Mouse (Mus musculus) intestine, postnatal 0 days (tissue): ENCODE data around the gene Col1a2. TPM values are rescaled to one million over a fixed set of nuclear protein-coding genes. Genes with fewer than 3 reads are reported as not detected.

Experiments used
- ATAC-seq: fragments of 200-750 bp; cut with Nextera tagmentation; 2 replicates; pipeline ENCODE4 v1.8.0; 2017; ENCODE audit warnings: mild to moderate bottlenecking, moderate TSS enrichment, moderate library complexity
- H3K27ac ChIP-seq: fragments of 300-500 bp; sonication (generic); 2 replicates; pipeline ENCODE4 v1.5.1; 2014; ENCODE audit warnings: mild to moderate bottlenecking, low read depth, low read length, moderate library complexity
- H3K27me3 ChIP-seq: fragments of 300-500 bp; sonication (generic); replicated peaks from 2 replicates; pipeline ENCODE4 v1.6.1; 2014; ENCODE audit warnings: low read length, mixed read lengths; ENCODE audit not compliant: control insufficient read depth, insufficient read depth
- H3K36me3 ChIP-seq: fragments of 300-500 bp; sonication (generic); 2 replicates; pipeline ENCODE4 v1.6.1; 2014; ENCODE audit warnings: mild to moderate bottlenecking, moderate library complexity; ENCODE audit not compliant: control insufficient read depth, insufficient read depth
- H3K4me1 ChIP-seq: fragments of 300-500 bp; sonication (generic); replicated peaks from 2 replicates; pipeline ENCODE4 v1.6.1; 2014; ENCODE audit warnings: antibody characterized with exemption, low read length, mixed read lengths; ENCODE audit not compliant: control insufficient read depth, insufficient read depth
- H3K4me2 ChIP-seq: fragments of 300-500 bp; sonication (generic); replicated peaks from 2 replicates; pipeline ENCODE4 v1.6.1; 2014; ENCODE audit warnings: low read depth, mild to moderate bottlenecking, moderate library complexity
- H3K4me3 ChIP-seq: fragments of 300-500 bp; sonication (generic); 2 replicates; pipeline ENCODE4 v1.5.1; 2014; ENCODE audit warnings: low read depth, low read length
- H3K9ac ChIP-seq: fragments of 300-500 bp; sonication (generic); 2 replicates; pipeline ENCODE4 v1.6.1; 2014; ENCODE audit warnings: mild to moderate bottlenecking, low read depth, low read length
- H3K9me3 ChIP-seq: fragments of 300-500 bp; sonication (generic); 2 replicates; pipeline ENCODE4 v1.6.1; 2016; ENCODE audit warnings: mixed run types; ENCODE audit not compliant: control insufficient read depth
- CTCF ChIP-seq: sonication (generic); IDR thresholded peaks from 2 replicates; pipeline ENCODE4 v1.5.1; 2016; ENCODE audit warnings: low read depth, mild to moderate bottlenecking, control low read depth, antibody characterized with exemption, moderate library complexity
- WGBS: fragments of 180-500 bp; shearing (Covaris S2); extraction: QIAGEN DNeasy Blood & Tissue Kit; methylation state at CpG from one replicate; pipeline ENCODE4 v1.1.7; 2014; 5-methylcytosine and 5-hydroxymethylcytosine counted together
- polyA plus RNA-seq: library from polyadenylated mRNA; unstranded; fragments of >200 nt; fragmentation: Nextera tagmentation; extraction: Ambion mirVana; gene quantifications from 2 replicates; pipeline ENCODE4 v1.2.1, GENCODE M21; 2015

Gene Col1a2
- polyA plus RNA-seq, 1 experiment from 2014 or later: 193 TPM

- TF ChIP-seq CTCF: no peak
- no peaks in the 10 kb centered on the region for H3K9me3 ChIP-seq
These were observed 21.1 kb upstream of the Col1a2 start for GRCm38 (mm10) chr6:4483577-4483936.

GRCm38 (mm10) chr6:4483937-4484601, 20.5 kb upstream of the Col1a2 start:
- Histone ChIP-seq H3K27ac (no peak overlapping the region), H3K4me1 (no peaks in the 10 kb centered on the region), H3K27me3 (no peaks in the 10 kb centered on the region), H3K36me3 (no peaks in the 10 kb centered on the region), H3K4me3 (no peak overlapping the region), H3K9me3 (no peaks in the 10 kb centered on the region), H3K4me2 (no peak overlapping the region), H3K9ac (no peak overlapping the region)
- ATAC-seq: no peak
- TF ChIP-seq CTCF: no peak
- WGBS: 43% methylated on average over 7 of the region's 7 CpGs

More at GRCm38 (mm10) chr6:4483577-4483936, 21.1 kb upstream of the Col1a2 start:
- Histone ChIP-seq H3K36me3 (no peaks in the 10 kb centered on the region), H3K27ac (no peak overlapping the region), H3K4me2 (no peak overlapping the region), H3K4me1 (no peaks in the 10 kb centered on the region), H3K27me3 (no peaks in the 10 kb centered on the region), H3K4me3 (no peak overlapping the region), H3K9ac (no peak overlapping the region)
- no peak for ATAC-seq
- WGBS: 67% methylated on average over 4 of the region's 4 CpGs

- ATAC-seq: peak; percentile 43; the same call in 1 of the 2 replicates
- H3K9ac ChIP-seq: no peak overlapping the region
- WGBS: 27% methylated on average over 1 of the region's 1 CpGs
These were observed 16.3 kb upstream of the Col1a2 start for GRCm38 (mm10) chr6:4488349-4488748.

GRCm38 (mm10) chr6:4488966-4489365, 15.6 kb upstream of the Col1a2 start:
- Histone ChIP-seq H3K4me2 (no peak overlapping the region; the same call in 1 of the 2 replicates), H3K4me3 (no peak overlapping the region), H3K4me1 (no peaks in the 10 kb centered on the region), H3K9ac (no peak overlapping the region), H3K36me3 (no peaks in the 10 kb centered on the region), H3K27ac (peak overlapping the region; percentile 68), H3K9me3 (no peaks in the 10 kb centered on the region), H3K27me3 (no peaks in the 10 kb centered on the region)
- 43% methylated on average over 1 of the region's 1 CpGs for WGBS
- no peak for TF ChIP-seq CTCF
- no peak for ATAC-seq

More at GRCm38 (mm10) chr6:4488349-4488748, 16.3 kb upstream of the Col1a2 start:
- Histone ChIP-seq H3K27me3 (no peaks in the 10 kb centered on the region), H3K4me3 (no peak overlapping the region), H3K4me1 (no peaks in the 10 kb centered on the region), H3K4me2 (no peak overlapping the region; the same call in 1 of the 2 replicates), H3K27ac (peak overlapping the region; percentile 68), H3K36me3 (no peaks in the 10 kb centered on the region), H3K9me3 (no peaks in the 10 kb centered on the region)
- TF ChIP-seq CTCF: no peak

- Histone ChIP-seq H3K9ac (no peak overlapping the region), H3K9me3 (no peaks in the 10 kb centered on the region), H3K36me3 (no peaks in the 10 kb centered on the region), H3K4me2 (peak overlapping the region; percentile 25; the same call in 1 of the 2 replicates), H3K4me3 (no peak overlapping the region), H3K27ac (peak overlapping the region; percentile 68), H3K27me3 (no peaks in the 10 kb centered on the region), H3K4me1 (no peaks in the 10 kb centered on the region)
- peak; percentile 63 for ATAC-seq
- no peak for TF ChIP-seq CTCF
- WGBS: 39% methylated on average over 6 of the region's 6 CpGs
These were observed 15.0 kb upstream of the Col1a2 start for GRCm38 (mm10) chr6:4489366-4490245.

- Histone ChIP-seq H3K27ac (no peak overlapping the region), H3K36me3 (no peaks in the 10 kb centered on the region), H3K27me3 (no peaks in the 10 kb centered on the region), H3K4me2 (no peak overlapping the region), H3K4me1 (no peaks in the 10 kb centered on the region), H3K4me3 (no peak overlapping the region), H3K9ac (no peak overlapping the region), H3K9me3 (no peaks in the 10 kb centered on the region)
- no peak for TF ChIP-seq CTCF
- ATAC-seq: no peak
- WGBS: 70% methylated on average over 2 of the region's 2 CpGs
These were observed 10.9 kb upstream of the Col1a2 start for GRCm38 (mm10) chr6:4493666-4494065.
